Mouse (Mus musculus) stomach, embryonic 16.5 days (tissue): Measurements from ENCODE around the gene Klhdc8a. TPM values are rescaled to one million over a fixed set of nuclear protein-coding genes. Genes with fewer than 3 reads are reported as not detected.
A peak's percentile ranks its signal among the peaks of the same experiment; 100 is the strongest.

ENCODE experiments used
- ATAC-seq: fragments of 200-750 bp; cut with Nextera tagmentation; 2 replicates; pipeline ENCODE4 v1.8.0; 2017; ENCODE audit warnings: moderate number of reproducible peaks, moderate TSS enrichment; ENCODE audit not compliant: insufficient read depth, low FRiP score
- H3K27ac ChIP-seq: fragments of 300-500 bp; sonication (generic); 2 replicates; pipeline ENCODE4 v1.5.1; 2014; ENCODE audit warnings: low read length
- H3K27me3 ChIP-seq: fragments of 300-500 bp; sonication (generic); 2 replicates; pipeline ENCODE4 v1.6.1; 2014; ENCODE audit warnings: low read length, control low read depth, mixed read lengths; ENCODE audit not compliant: control insufficient read depth, insufficient read depth
- H3K36me3 ChIP-seq: fragments of 300-500 bp; sonication (generic); 2 replicates; pipeline ENCODE4 v1.6.1; 2014; ENCODE audit warnings: low read length; ENCODE audit not compliant: control insufficient read depth, insufficient read depth
- H3K4me1 ChIP-seq: fragments of 300-500 bp; sonication (generic); 2 replicates; pipeline ENCODE4 v1.6.1; 2014; ENCODE audit warnings: low read length, control low read depth, mixed read lengths; ENCODE audit not compliant: control insufficient read depth, insufficient read depth
- H3K4me2 ChIP-seq: fragments of 300-500 bp; sonication (generic); 2 replicates; pipeline ENCODE4 v1.6.1; 2014; ENCODE audit warnings: low read depth, low read length, mixed read lengths
- H3K4me3 ChIP-seq: fragments of 300-500 bp; sonication (generic); replicated peaks from 2 replicates; pipeline ENCODE4 v1.5.1; 2014; ENCODE audit warnings: mild to moderate bottlenecking, low read length
- H3K9ac ChIP-seq: fragments of 300-500 bp; sonication (generic); 2 replicates; pipeline ENCODE4 v1.6.1; 2014; ENCODE audit warnings: low read length
- H3K9me3 ChIP-seq: fragments of 300-500 bp; sonication (generic); replicated peaks from 2 replicates; pipeline ENCODE4 v1.6.1; 2016; ENCODE audit warnings: low read length, control low read depth; ENCODE audit not compliant: control insufficient read depth
- WGBS: fragments of 180-500 bp; shearing (Covaris S2); extraction: QIAGEN DNeasy Blood & Tissue Kit; methylation state at CpG from one replicate; pipeline ENCODE4 v1.1.7; 2014; 5-methylcytosine and 5-hydroxymethylcytosine counted together
- polyA plus RNA-seq: library from polyadenylated mRNA; unstranded; fragments of >200 nt; fragmentation: Nextera tagmentation; extraction: Ambion mirVana; gene quantifications from 2 replicates; pipeline ENCODE4 v1.2.1, GENCODE M21; 2015

Gene Klhdc8a
- polyA plus RNA-seq, 1 experiment from 2014 or later: 0.18 TPM

DNA sequence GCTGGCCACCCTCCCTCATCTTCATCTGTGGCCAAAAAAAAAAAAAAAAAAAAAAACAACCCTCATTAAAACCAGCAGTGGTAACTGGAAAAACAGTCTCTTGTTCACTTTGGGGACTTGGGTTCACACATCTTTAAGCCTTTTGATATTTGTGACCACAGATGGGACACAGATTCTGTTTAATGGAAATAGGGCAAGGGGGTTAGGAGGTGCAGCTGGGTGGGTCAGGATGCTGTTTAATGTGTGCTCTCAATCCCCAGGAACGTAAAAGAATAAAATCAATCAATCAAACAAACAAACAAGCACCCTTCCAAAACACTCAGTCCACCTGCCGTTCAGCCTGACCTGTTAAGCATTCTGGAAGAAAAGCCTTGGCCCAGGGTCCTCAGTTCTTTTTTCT lies 34.8 kb downstream of the Klhdc8a start:
- Histone ChIP-seq H3K36me3 (no peaks in the 10 kb centered on the region), H3K9ac (no peak overlapping the region), H3K27ac (0 out of 2 replicates have a peak overlapping the region, but pooled peaks have one; percentile 39), H3K27me3 (no peaks in the 10 kb centered on the region), H3K4me3 (no peak overlapping the region), H3K4me1 (peaks cover 24% of the 10 kb centered on the region), H3K9me3 (no peaks in the 10 kb centered on the region), H3K4me2 (no peak overlapping the region)
- WGBS: 23% methylated on average over 2 of the region's 2 CpGs
- no peak for ATAC-seq

DNA sequence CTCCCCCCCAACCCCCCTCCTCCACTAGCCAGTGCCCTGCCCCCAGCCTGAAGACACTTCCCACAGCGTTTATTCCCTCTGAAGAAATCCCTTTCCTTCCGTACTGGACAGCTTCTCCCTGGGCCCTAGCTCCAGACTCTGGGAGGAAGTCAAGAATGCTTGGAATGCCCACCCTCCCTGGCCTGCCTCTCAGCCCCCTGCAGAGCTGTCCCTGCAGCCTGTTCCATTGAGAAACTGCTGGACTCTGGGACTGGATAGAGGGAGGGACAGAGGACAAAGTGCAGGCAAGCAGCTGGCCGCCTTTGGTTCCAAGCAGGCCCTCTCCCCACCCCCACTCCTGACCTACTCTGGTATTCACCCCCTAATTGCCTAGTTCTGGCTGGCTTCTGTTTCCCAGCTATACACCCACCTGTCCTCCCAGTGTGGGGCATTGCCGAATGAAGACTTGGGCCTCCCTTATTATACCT lies 35.3 kb downstream of the Klhdc8a start:
- Histone ChIP-seq H3K4me3 (no peak overlapping the region), H3K4me1 (peaks cover 24% of the 10 kb centered on the region)
- ATAC-seq: peak; percentile 87

DNA sequence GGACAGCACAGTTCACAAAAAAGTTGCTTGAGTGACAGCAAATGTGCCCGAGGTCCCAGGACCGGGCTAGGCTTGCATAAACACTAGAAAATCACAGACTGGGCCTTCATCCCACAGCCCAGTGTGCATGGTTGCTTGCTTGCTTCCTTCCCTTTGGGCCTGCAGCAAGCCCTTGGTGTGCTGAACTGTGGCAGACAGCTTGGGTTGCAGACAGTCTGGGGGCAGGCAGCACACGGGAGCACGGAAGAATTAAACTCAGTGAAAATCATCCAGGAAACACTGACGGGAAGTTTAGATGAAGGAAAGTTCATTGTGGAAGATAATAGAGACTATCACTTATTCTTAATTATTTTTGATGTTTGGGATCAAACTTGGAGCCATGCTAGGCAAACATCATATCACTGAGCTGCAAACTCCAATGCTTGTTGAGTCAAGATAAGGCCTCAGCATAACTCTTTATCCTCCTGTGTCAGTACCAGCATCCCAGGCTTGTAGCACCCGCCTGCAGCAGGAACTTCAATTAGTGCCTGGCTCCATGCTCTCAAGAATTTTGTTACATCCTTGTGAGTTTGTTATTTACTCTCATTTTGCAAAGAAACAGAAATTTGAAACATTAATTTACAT lies 35.9 kb downstream of the Klhdc8a start:
- Histone ChIP-seq H3K4me1 (peaks cover 24% of the 10 kb centered on the region), H3K4me3 (no peak overlapping the region), H3K27ac (peak overlapping the region; percentile 39), H3K27me3 (no peaks in the 10 kb centered on the region), H3K9me3 (no peaks in the 10 kb centered on the region), H3K9ac (no peak overlapping the region), H3K36me3 (no peaks in the 10 kb centered on the region), H3K4me2 (no peak overlapping the region)
- ATAC-seq: no peak
- 27% methylated on average over 6 of the region's 6 CpGs for WGBS

More for the DNA sequence above, 35.3 kb downstream of the Klhdc8a start:
- WGBS: 13% methylated on average over 4 of the region's 4 CpGs
- peak overlapping the region; percentile 39 for H3K27ac ChIP-seq
- 0 out of 2 replicates have a peak overlapping the region, but pooled peaks have one; percentile 34 for H3K9ac ChIP-seq
- H3K36me3 ChIP-seq: no peaks in the 10 kb centered on the region
- no peak overlapping the region for H3K4me2 ChIP-seq
- no peaks in the 10 kb centered on the region for H3K27me3 ChIP-seq
- no peaks in the 10 kb centered on the region for H3K9me3 ChIP-seq

DNA sequence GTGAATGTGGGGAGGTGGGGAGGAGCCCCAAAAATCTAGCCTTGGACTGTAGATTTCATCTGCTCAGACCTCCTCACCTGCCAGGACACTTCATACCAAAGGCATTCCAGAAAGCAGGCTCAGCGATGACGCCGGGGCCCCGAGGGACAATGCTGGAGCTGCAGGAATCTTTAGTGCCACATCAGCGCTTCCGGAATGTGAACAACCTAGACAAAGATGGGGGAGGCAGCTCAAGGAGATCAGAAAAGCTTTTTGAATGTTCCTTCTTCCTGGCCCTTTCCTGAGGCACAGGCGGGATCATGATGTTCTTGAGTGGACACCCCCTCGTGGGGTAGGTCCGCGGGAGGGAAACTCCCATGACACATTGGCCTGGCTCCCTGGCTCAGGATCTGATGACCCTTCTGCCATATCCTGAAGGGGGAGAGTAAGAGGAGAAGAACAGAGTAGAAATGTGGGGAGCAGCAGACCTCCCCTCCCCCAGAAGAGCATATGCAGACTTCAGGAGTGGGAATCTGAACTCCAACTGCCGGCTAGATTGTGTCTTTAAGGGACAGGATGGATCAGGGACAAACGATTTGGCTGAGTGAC lies 37.0 kb downstream of the Klhdc8a start:
- no peak overlapping the region for H3K9ac ChIP-seq
- H3K27me3 ChIP-seq: no peaks in the 10 kb centered on the region
- no peak overlapping the region for H3K4me2 ChIP-seq
- no peak for ATAC-seq
- no peak overlapping the region for H3K4me3 ChIP-seq
- no peak overlapping the region for H3K27ac ChIP-seq
- no peaks in the 10 kb centered on the region for H3K36me3 ChIP-seq
- 65% methylated on average over 12 of the region's 12 CpGs for WGBS
- H3K9me3 ChIP-seq: no peaks in the 10 kb centered on the region
- H3K4me1 ChIP-seq: peaks cover 24% of the 10 kb centered on the region

DNA sequence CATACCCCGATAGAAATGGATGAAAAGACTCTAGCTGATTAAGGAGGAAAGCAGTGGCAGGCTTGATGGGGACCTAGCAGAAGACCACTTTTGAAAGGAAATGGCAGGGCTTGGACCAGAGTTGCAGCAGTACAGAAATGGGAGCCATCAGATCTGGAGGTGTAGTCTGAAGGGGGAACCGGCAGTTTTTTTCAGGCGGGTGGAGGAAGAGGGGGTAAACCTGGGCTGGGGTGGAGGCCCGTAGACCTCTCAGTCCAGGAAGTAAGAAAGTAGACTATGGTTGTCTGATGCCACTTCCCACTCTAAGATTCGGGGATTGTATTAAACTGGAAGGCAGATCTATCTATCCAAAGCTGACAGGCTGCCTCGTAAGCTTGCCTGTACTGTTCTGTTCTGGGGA lies 38.5 kb downstream of the Klhdc8a start:
- H3K36me3 ChIP-seq: no peaks in the 10 kb centered on the region
- 64% methylated on average over 6 of the region's 6 CpGs for WGBS

DNA sequence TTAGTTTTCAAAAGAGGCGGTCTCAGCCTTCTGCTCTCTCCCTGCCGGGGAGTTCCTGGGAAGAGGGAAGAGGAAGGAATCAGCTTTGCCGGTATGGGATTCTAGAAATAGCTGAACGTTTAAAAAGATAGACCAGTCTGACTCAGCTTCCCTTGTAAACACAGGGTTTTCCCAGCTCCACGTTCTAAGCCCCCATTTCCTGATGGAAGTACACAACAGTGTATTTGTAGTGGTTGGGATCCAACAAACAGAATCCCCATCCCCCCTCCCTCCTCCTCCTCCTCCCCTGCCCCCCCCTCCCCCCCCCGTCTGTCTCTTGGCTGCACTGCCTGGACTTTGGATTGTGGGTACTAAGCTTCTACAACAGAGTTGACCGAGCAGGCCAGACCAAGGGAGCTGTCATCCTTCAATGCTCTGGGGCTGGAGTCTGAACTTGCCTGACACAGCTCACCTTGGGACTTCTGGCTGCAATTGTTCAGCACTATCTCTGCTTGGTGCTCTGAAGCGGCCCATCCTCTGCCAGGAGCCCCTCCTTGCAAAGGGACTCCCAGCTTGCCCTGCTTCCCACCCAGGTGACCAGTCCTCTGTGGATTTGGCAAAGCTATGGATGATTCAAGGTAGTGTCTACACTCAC lies 39.7 kb downstream of the Klhdc8a start:
- 28% methylated on average over 7 of the region's 8 CpGs for WGBS
- peak overlapping the region; percentile 30; the same call in 1 of the 2 replicates for H3K27ac ChIP-seq
- H3K4me3 ChIP-seq: no peak overlapping the region
- no peaks in the 10 kb centered on the region for H3K27me3 ChIP-seq
- ATAC-seq: no peak
- H3K4me2 ChIP-seq: no peak overlapping the region
- no peaks in the 10 kb centered on the region for H3K9me3 ChIP-seq
- H3K4me1 ChIP-seq: peaks cover 22% of the 10 kb centered on the region
- H3K36me3 ChIP-seq: no peaks in the 10 kb centered on the region
- H3K9ac ChIP-seq: no peak overlapping the region

More for the DNA sequence above, 38.5 kb downstream of the Klhdc8a start:
- Histone ChIP-seq H3K9me3 (no peaks in the 10 kb centered on the region), H3K4me3 (no peak overlapping the region), H3K4me2 (no peak overlapping the region), H3K27me3 (no peaks in the 10 kb centered on the region), H3K27ac (no peak overlapping the region), H3K9ac (no peak overlapping the region), H3K4me1 (peaks cover 24% of the 10 kb centered on the region)
- ATAC-seq: no peak

DNA sequence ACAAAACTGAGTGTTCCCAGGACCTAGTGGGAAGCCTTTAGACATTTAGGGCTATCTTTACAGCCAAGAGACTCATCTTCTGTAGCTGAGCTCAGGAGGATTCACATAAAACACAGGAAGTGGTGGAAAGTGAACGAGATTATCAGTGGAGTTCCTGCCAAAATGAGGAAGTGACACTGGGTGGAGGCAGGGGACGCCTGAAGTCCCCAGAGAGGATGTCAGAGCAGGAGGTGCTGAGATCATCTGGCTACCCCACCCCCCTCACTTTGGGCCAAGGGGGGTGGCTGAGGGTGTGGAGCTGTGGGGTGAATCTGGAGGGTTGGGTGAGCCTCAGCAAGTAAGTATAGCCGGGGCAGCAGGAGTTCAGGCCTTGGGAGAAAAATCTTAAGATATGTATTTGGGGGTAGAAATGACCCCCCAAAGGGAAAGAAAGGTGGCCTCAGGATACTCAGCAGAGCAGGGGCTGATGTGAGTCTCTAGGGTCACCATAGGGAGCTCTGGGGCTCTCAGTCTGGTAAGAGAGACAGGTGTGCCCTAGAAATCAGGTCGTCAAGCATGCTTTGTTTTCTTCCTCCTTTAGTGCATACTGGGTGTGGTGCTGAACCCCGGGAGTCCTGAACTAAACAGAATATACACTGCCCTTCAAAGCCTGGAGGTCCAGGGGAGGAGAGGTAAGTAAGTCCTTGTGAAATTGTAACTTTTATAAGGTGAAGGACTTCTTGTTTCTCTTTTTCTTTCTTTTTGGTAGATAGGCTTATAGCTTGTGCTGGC lies 43.5 kb downstream of the Klhdc8a start:
- no peak for ATAC-seq
- Histone ChIP-seq H3K9ac (no peak overlapping the region), H3K4me2 (no peak overlapping the region), H3K9me3 (no peaks in the 10 kb centered on the region), H3K4me3 (no peak overlapping the region), H3K36me3 (no peaks in the 10 kb centered on the region), H3K27ac (no peak overlapping the region), H3K4me1 (peaks cover 12% of the 10 kb centered on the region; the same call in 1 of the 2 replicates), H3K27me3 (no peaks in the 10 kb centered on the region)
- 33% methylated on average over 5 of the region's 5 CpGs for WGBS

DNA sequence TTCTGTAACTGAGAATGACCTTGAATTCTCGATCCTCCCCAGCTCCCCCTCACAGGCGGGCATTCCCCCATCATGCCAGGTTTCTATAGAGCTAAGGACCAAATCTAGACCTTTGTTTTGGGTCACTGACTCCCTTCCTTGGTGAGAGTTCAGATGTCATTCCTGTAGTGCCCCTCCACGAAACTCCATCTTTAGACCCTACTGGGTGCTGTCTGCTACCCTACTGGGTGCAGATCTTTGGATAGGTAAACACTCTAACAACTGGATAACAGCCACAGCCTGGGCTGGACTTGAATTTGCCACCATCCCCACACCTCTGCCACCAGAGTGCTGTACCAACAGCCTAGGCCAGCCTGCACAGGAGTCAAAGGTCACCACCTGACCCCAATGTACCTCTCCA lies 44.1 kb downstream of the Klhdc8a start:
- H3K4me3 ChIP-seq: no peak overlapping the region
- no peak overlapping the region for H3K4me2 ChIP-seq
- no peak for ATAC-seq
- no peaks in the 10 kb centered on the region for H3K9me3 ChIP-seq
- H3K27ac ChIP-seq: no peak overlapping the region
- no peaks in the 10 kb centered on the region for H3K27me3 ChIP-seq
- H3K4me1 ChIP-seq: peaks cover 12% of the 10 kb centered on the region; the same call in 1 of the 2 replicates
- WGBS: 54% methylated on average over 3 of the region's 3 CpGs
- no peak overlapping the region for H3K9ac ChIP-seq
- H3K36me3 ChIP-seq: no peaks in the 10 kb centered on the region
